Comparison of ENCODE assay signal across 17 mouse cellular contexts in the genomic region with DNA sequence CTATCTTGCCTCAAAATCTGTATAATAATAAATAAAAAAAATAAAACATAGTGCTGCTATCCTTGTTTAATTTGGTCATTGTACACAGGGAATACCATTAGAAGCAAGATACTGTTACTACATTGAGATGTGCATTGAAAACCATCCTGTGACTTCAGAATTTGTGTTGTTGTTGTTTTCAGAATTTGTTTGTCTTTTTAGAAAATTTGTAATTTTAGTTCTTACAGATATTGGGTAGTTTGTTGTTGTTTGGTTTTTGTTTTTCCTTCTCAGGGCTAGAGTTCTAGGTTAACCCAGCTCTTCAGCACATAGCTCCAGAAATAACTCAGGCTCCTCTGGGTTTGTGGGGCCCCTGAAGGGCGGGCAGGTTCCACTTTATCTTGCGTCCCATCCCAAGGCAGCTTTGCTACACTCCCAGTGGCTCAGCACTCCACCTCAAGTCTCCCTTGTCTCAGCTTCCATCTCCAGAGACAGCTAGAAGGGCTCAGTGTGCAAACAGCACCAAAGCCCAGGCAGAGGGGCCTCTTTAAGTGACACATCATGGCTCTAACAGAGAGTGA. TPM values are rescaled to one million over a fixed set of nuclear protein-coding genes. Genes with fewer than 3 reads are reported as not detected.
A peak's percentile ranks its signal among the peaks of the same experiment; 100 is the strongest.
DNase-seq lines count a peak whose midpoint lies in the region; ATAC-seq and TF ChIP-seq lines count a peak whose summit lies in the region.
"Had no signal": no experiment of that assay in that cellular context is flagged by ENCODE, and none has a peak within 500 bp of the region (broad histone marks: within the 10 kb centered on the region; RNA-seq: fewer than 3 reads in every experiment).

No protein-coding gene starts in this region.

- peak overlapping the region; percentile 71 for H3K27ac ChIP-seq in heart, embryonic 11.5 days (ENCODE audit: low read depth, low read length)
- peak overlapping the region; percentile 73 for H3K27ac ChIP-seq in thymus, adult 2 months (ENCODE audit: control insufficient read depth, insufficient read depth, low read length)
- peak overlapping the region; percentile 75; the same call in 1 of the 2 replicates for H3K27ac ChIP-seq in limb, embryonic 12.5 days
- H3K27ac ChIP-seq in stomach, embryonic 15.5 days, result 0 out of 2 replicates have a peak overlapping the region, but pooled peaks have one; percentile 17
- H3K27ac ChIP-seq: hindbrain, embryonic 15.5 days; neural tube, embryonic 12.5 days had no signal

- no peaks in the 10 kb centered on the region for H3K9me3 ChIP-seq in heart, embryonic 11.5 days (replicated peaks; ENCODE audit: control insufficient read depth, low read length)
- H3K9me3 ChIP-seq in limb, embryonic 12.5 days, result no peaks in the 10 kb centered on the region
- no peaks in the 10 kb centered on the region for H3K9me3 ChIP-seq in stomach, embryonic 15.5 days
- H3K9me3 ChIP-seq: hindbrain, embryonic 15.5 days; limb, embryonic 13.5 days; neural tube, embryonic 12.5 days had no signal

- DNase-seq in heart, adult 9 months (ENCODE audit: low spot score in 2 of 2), result no peak
- DNase-seq in thymus, adult 2 months, result no peak
- no peak for DNase-seq in thymus, postnatal 36 days
- no peak for DNase-seq in urinary bladder, postnatal 25 days (ENCODE audit: low spot score)
- DNase-seq in lung, adult 2 months, result no peak
- DNase-seq: adrenal gland, adult 8-10 months; B cell, adult 2 months; cerebellum, adult 18-20 months; kidney, postnatal 36 days; right cerebral cortex, postnatal 25 days had no signal

- ATAC-seq in heart, embryonic 11.5 days (replicated peaks; ENCODE audit: insufficient number of reproducible peaks, low FRiP score, low TSS enrichment), result peak; percentile 67; the same call in 1 of the 2 replicates
- no peak for ATAC-seq in limb, embryonic 12.5 days (ENCODE audit: insufficient number of reproducible peaks, insufficient read depth, low FRiP score, low TSS enrichment, low read depth)
- peak; percentile 70; the same call in 1 of the 2 replicates for ATAC-seq in stomach, embryonic 15.5 days (ENCODE audit: insufficient read depth, low FRiP score, low read depth)

- WGBS in heart, embryonic 11.5 days (ENCODE audit: insufficient replicate concordance), result 15% methylated on average over 2 of the region's 2 CpGs
- WGBS in thymus, adult 2 months, result 10% methylated on average over 2 of the region's 2 CpGs
- WGBS in limb, embryonic 12.5 days, result 28% methylated on average over 2 of the region's 2 CpGs
- WGBS in stomach, embryonic 15.5 days, result 44% methylated on average over 2 of the region's 2 CpGs
- WGBS in lung, adult 2 months, result 65% methylated on average over 2 of the region's 2 CpGs

- no peak for TF ChIP-seq POLR2A in thymus, adult 2 months (IDR thresholded peaks at IDR 0.05; ENCODE audit: control insufficient read depth, extremely low read depth, insufficient read depth, low read length, poor library complexity)
- no peak for TF ChIP-seq POLR2A in lung, adult 2 months (IDR thresholded peaks at IDR 0.05; ENCODE audit: borderline replicate concordance, extremely low read depth, low read depth, low read length)

- no peak for TF ChIP-seq CTCF in thymus, adult 2 months (IDR thresholded peaks at IDR 0.05; ENCODE audit: borderline replicate concordance, control insufficient read depth, extremely low read depth, insufficient read depth, low read length, poor library complexity)
- TF ChIP-seq CTCF in lung, adult 2 months (IDR thresholded peaks at IDR 0.05; ENCODE audit: insufficient read depth, low read length), result no peak

- H3K27me3 ChIP-seq in heart, embryonic 11.5 days (ENCODE audit: control insufficient read depth, insufficient read depth, low read length), result no peaks in the 10 kb centered on the region
- H3K27me3 ChIP-seq in thymus, adult 2 months (ENCODE audit: control insufficient read depth, insufficient read depth, low read length), result no peaks in the 10 kb centered on the region
- no peaks in the 10 kb centered on the region for H3K27me3 ChIP-seq in limb, embryonic 12.5 days
- no peaks in the 10 kb centered on the region for H3K27me3 ChIP-seq in stomach, embryonic 15.5 days (replicated peaks)
- H3K27me3 ChIP-seq: hindbrain, embryonic 15.5 days; limb, embryonic 13.5 days; neural tube, embryonic 12.5 days had no signal

- 0 out of 2 replicates have a peak overlapping the region, but pooled peaks have one; percentile 28 for H3K9ac ChIP-seq in heart, embryonic 11.5 days (ENCODE audit: low read depth, low read length)
- H3K9ac ChIP-seq in limb, embryonic 12.5 days (replicated peaks), result no peak overlapping the region
- H3K9ac ChIP-seq in stomach, embryonic 15.5 days, result no peak overlapping the region
- H3K9ac ChIP-seq: hindbrain, embryonic 15.5 days; limb, embryonic 13.5 days; neural tube, embryonic 12.5 days had no signal

- H3K4me3 ChIP-seq in heart, embryonic 11.5 days (ENCODE audit: low read depth, low read length), result no peak overlapping the region
- no peak overlapping the region for H3K4me3 ChIP-seq in thymus, adult 2 months (ENCODE audit: control insufficient read depth, insufficient read depth, low read length)
- H3K4me3 ChIP-seq in limb, embryonic 12.5 days (replicated peaks), result no peak overlapping the region
- no peak overlapping the region for H3K4me3 ChIP-seq in stomach, embryonic 15.5 days (replicated peaks)
- no peak overlapping the region for H3K4me3 ChIP-seq in lung, adult 2 months (replicated peaks; ENCODE audit: extremely low read depth, low read depth, low read length)
- H3K4me3 ChIP-seq: hindbrain, embryonic 15.5 days; limb, embryonic 13.5 days; neural tube, embryonic 12.5 days had no signal

- peak overlapping the region; percentile 34; the same call in 1 of the 2 replicates for H3K4me2 ChIP-seq in heart, embryonic 11.5 days
- H3K4me2 ChIP-seq in limb, embryonic 12.5 days, result no peak overlapping the region
- no peak overlapping the region for H3K4me2 ChIP-seq in stomach, embryonic 15.5 days
- H3K4me2 ChIP-seq: hindbrain, embryonic 15.5 days; limb, embryonic 13.5 days; midbrain, embryonic 11.5 days; neural tube, embryonic 12.5 days had no signal

- peaks cover 59% of the 10 kb centered on the region for H3K4me1 ChIP-seq in heart, embryonic 11.5 days (ENCODE audit: control insufficient read depth, insufficient read depth, low read length)
- H3K4me1 ChIP-seq in thymus, adult 2 months (replicated peaks; ENCODE audit: control insufficient read depth, insufficient read depth, low read length), result peaks cover 33% of the 10 kb centered on the region
- peaks cover 59% of the 10 kb centered on the region for H3K4me1 ChIP-seq in limb, embryonic 12.5 days (replicated peaks)
- H3K4me1 ChIP-seq in stomach, embryonic 15.5 days, result peaks cover 35% of the 10 kb centered on the region
- no peaks in the 10 kb centered on the region for H3K4me1 ChIP-seq in lung, adult 2 months (ENCODE audit: control insufficient read depth, insufficient read depth, low read length)

- H3K36me3 ChIP-seq in heart, embryonic 11.5 days (ENCODE audit: control insufficient read depth, insufficient read depth, low read length), result 0 out of 2 replicates have a peak, but pooled peaks cover 4% of the 10 kb centered on the region
- H3K36me3 ChIP-seq in thymus, adult 2 months (ENCODE audit: control insufficient read depth, insufficient read depth, low read length), result no peaks in the 10 kb centered on the region
- H3K36me3 ChIP-seq in limb, embryonic 12.5 days, result peaks cover 17% of the 10 kb centered on the region
- 0 out of 2 replicates have a peak, but pooled peaks cover 5% of the 10 kb centered on the region for H3K36me3 ChIP-seq in stomach, embryonic 15.5 days

RNA-seq across cellular contexts. Expression of gene Eef2k, which starts 18.9 kb away (rescaled TPM):
- 5.0 and 7.9 TPM in 2 replicates for polyA plus RNA-seq in heart, embryonic 11.5 days (2014; fragmentation: Nextera tagmentation; extraction: Ambion mirVana)
- 26.2 and 29.5 TPM in 2 replicates for polyA plus RNA-seq in thymus, adult 2 months (2012; rRNA removed)
- 31.5 and 31.8 TPM in 2 replicates for polyA plus RNA-seq in limb, embryonic 12.5 days (2016; fragmentation: Nextera tagmentation; extraction: Ambion mirVana)
- 54.3 and 58.0 TPM in 2 replicates for polyA plus RNA-seq in stomach, embryonic 15.5 days (2015; fragmentation: Nextera tagmentation; extraction: Ambion mirVana)
- polyA plus RNA-seq in lung, adult 2 months (2012; rRNA removed), result 12.0 and 13.9 TPM in 2 replicates

RNA-seq across cellular contexts. Expression of gene Gm5737, which starts 49.4 kb away (rescaled TPM):
- not detected in 2 replicates for polyA plus RNA-seq in heart, embryonic 11.5 days (2014; fragmentation: Nextera tagmentation; extraction: Ambion mirVana)
- 0.08 TPM in 1 of 2 replicates, not detected in the other for polyA plus RNA-seq in thymus, adult 2 months (2012; rRNA removed)
- not detected in 2 replicates for polyA plus RNA-seq in limb, embryonic 12.5 days (2016; fragmentation: Nextera tagmentation; extraction: Ambion mirVana)
- polyA plus RNA-seq in stomach, embryonic 15.5 days (2015; fragmentation: Nextera tagmentation; extraction: Ambion mirVana), result not detected in 2 replicates
- 0.58 and 0.83 TPM in 2 replicates for polyA plus RNA-seq in lung, adult 2 months (2012; rRNA removed)
- polyA plus RNA-seq: limb, embryonic 13.5 days; midbrain, embryonic 11.5 days; neural tube, embryonic 12.5 days had no signal

RNA-seq across cellular contexts. Expression of gene Polr3e, which starts 56.0 kb away (rescaled TPM):
- 15.0 and 15.6 TPM in 2 replicates for polyA plus RNA-seq in heart, embryonic 11.5 days (2014; fragmentation: Nextera tagmentation; extraction: Ambion mirVana)
- polyA plus RNA-seq in thymus, adult 2 months (2012; rRNA removed), result 18.6 and 22.0 TPM in 2 replicates
- polyA plus RNA-seq in limb, embryonic 12.5 days (2016; fragmentation: Nextera tagmentation; extraction: Ambion mirVana), result 43.9 and 45.0 TPM in 2 replicates
- 34.4 and 36.4 TPM in 2 replicates for polyA plus RNA-seq in stomach, embryonic 15.5 days (2015; fragmentation: Nextera tagmentation; extraction: Ambion mirVana)
- polyA plus RNA-seq in lung, adult 2 months (2012; rRNA removed), result 12.6 and 14.4 TPM in 2 replicates

Comparison
In these comparisons a context has a peak if more than half of its experiments do, and no peak if none do; other contexts are left out.
1. H3K27ac ChIP-seq: peak in every context shown above with its lines; median percentile 75 in limb, embryonic 12.5 days; 73 in thymus, adult 2 months; 71 in heart, embryonic 11.5 days; 17 in stomach, embryonic 15.5 days.